Mouse (Mus musculus) forebrain, embryonic 14.5 days (tissue): ENCODE results near the gene Hist1h2bl. TPM values are rescaled to one million over a fixed set of nuclear protein-coding genes. Genes with fewer than 3 reads are reported as not detected.
"Not testable (repeated sequence)": the region's sequence is repeated elsewhere in the genome, so short reads cannot be mapped to it uniquely, and the experiment has no call there.

ENCODE experiments used
- ATAC-seq: fragments of 200-750 bp; cut with Nextera tagmentation; 2 replicates; pipeline ENCODE4 v1.8.0; 2017; ENCODE audit warnings: mild to moderate bottlenecking, moderate library complexity
- DNase-seq: peaks from one replicate; pipeline ENCODE4 v3.0.0-alpha.2; 2015; ENCODE audit warnings: low spot score
- H3K27ac ChIP-seq: fragments of 300-500 bp; sonication (generic); 2 replicates; pipeline ENCODE4 v1.5.1; 2014; ENCODE audit warnings: low read depth, mild to moderate bottlenecking, control low read depth, low read length, moderate library complexity
- H3K27me3 ChIP-seq: fragments of 300-500 bp; sonication (generic); replicated peaks from 2 replicates; pipeline ENCODE4 v1.6.1; 2014; ENCODE audit warnings: low read length, control low read depth, mixed read lengths; ENCODE audit not compliant: control insufficient read depth, insufficient read depth
- H3K36me3 ChIP-seq: fragments of 300-500 bp; sonication (generic); 2 replicates; pipeline ENCODE4 v1.6.1; 2014; ENCODE audit warnings: low read length, control low read depth; ENCODE audit not compliant: control insufficient read depth, insufficient read depth
- H3K4me1 ChIP-seq: fragments of 300-500 bp; sonication (generic); 2 replicates; pipeline ENCODE4 v1.6.1; 2014; ENCODE audit warnings: antibody characterized with exemption, low read length, control low read depth; ENCODE audit not compliant: control insufficient read depth, insufficient read depth
- H3K4me2 ChIP-seq: fragments of 300-500 bp; sonication (generic); 2 replicates; pipeline ENCODE4 v1.6.1; 2014; ENCODE audit warnings: mild to moderate bottlenecking, control low read depth, low read length
- H3K4me3 ChIP-seq: fragments of 300-500 bp; sonication (generic); 2 replicates; pipeline ENCODE4 v1.5.1; 2014; ENCODE audit warnings: low read depth, low read length, control low read depth
- H3K9ac ChIP-seq: fragments of 300-500 bp; sonication (generic); 2 replicates; pipeline ENCODE4 v1.6.1; 2014; ENCODE audit warnings: mild to moderate bottlenecking, low read length, control low read depth, moderate library complexity
- H3K9me3 ChIP-seq: fragments of 300-500 bp; sonication (generic); replicated peaks from 2 replicates; pipeline ENCODE4 v1.6.1; 2016; ENCODE audit warnings: low read length, control low read depth, mixed read lengths; ENCODE audit not compliant: control insufficient read depth
- WGBS: fragments of 180-500 bp; shearing (Covaris S2); extraction: QIAGEN DNeasy Blood & Tissue Kit; methylation state at CpG from one replicate; pipeline ENCODE4 v1.1.7; 2014; 5-methylcytosine and 5-hydroxymethylcytosine counted together
- polyA plus RNA-seq: library from polyadenylated mRNA; unstranded; fragments of >200 nt; fragmentation: Nextera tagmentation; extraction: Ambion mirVana; gene quantifications from 2 replicates; pipeline ENCODE4 v1.2.1, GENCODE M21; 2014

Hist1h2bl gene
- polyA plus RNA-seq, 1 experiment from 2014 or later: 3.7 TPM

DNA sequence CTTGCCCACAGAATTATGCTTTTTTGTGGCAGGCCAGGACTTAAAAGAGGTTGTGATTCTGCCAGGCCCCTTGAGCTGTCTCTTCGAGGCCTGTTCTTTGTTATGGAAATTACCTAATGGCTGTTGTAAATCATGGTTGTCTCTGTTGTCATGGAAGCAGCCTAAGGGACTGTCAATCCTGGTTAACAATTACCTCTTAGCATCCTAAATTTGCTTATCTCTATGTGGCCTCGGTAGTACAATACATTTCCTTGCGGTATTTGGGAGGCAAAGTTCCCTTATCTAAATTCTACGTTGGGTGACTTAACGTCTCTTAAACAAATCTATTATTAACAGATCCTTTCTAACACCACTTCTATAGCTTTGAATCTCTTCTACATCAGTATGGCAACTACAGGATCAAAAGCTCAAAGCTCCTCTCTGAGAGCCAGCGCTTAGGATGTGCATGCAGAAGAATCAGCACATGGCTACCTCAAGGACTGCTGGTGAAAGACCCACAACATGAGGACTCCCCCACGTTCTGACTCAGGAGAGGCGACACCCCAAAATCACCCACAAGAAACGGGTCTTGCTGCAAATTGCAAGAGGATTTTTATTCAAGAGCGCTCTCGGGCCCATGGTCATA lies 12.1 kb upstream of the Hist1h2bl start:
- ATAC-seq (peak; percentile 75), DNase-seq (peak; percentile 66)
- no peak overlapping the region for H3K4me2 ChIP-seq
- H3K4me3 ChIP-seq: no peak overlapping the region
- H3K36me3 ChIP-seq: no peaks in the 10 kb centered on the region
- WGBS: 28% methylated on average over 11 of the region's 11 CpGs
- H3K4me1 ChIP-seq: peaks cover 7% of the 10 kb centered on the region; the same call in 1 of the 2 replicates
- H3K27me3 ChIP-seq: no peaks in the 10 kb centered on the region
- H3K27ac ChIP-seq: peak overlapping the region; percentile 27; the same call in 1 of the 2 replicates
- H3K9ac ChIP-seq: no peak overlapping the region
- H3K9me3 ChIP-seq: no peaks in the 10 kb centered on the region

DNA sequence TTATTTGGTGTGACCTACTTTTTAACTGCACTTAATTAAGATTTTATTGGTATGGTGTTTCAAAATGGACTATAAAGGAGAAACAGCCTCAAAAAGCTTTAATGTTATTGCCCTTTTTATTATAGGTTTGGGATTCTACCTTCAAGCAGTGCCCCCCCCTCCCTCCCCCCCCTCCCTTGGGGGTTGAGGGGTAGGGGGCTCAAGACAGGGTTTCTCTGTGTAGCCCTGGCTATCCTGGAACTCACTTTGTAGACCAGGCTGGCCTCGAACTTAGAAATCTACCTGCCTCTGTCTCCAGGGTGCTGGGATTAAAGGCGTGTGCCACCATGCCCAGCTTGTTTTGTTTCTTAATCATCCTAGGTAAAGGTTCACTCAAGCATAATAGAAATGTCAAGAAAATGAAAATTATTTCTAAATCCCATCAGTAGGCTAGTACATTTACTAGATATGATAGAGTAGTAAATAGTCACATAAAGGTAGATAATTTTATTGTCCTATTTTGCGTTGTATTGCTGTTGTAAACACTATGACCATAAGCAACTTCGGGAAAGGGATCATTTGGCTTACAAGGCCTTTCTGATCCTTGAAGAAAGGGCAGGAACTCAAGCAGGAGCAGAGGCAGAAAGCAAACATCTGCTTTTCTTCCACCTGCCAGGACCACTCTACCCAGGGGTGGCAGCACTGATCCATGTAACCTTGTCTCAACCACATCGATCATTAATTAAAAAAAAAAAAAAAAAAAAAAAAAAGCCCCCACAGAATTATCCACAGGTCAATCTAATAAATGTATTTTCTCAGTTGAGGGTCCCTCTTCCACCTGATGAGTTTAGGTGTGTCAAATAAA lies 7.3 kb upstream of the Hist1h2bl start:
- H3K27ac ChIP-seq: peak overlapping the region; percentile 88; the same call in 1 of the 2 replicates
- H3K27me3 ChIP-seq: no peaks in the 10 kb centered on the region
- peak overlapping the region; percentile 56 for H3K4me2 ChIP-seq
- H3K4me1 ChIP-seq: peaks cover 27% of the 10 kb centered on the region
- H3K4me3 ChIP-seq: no peak overlapping the region
- no peaks in the 10 kb centered on the region for H3K9me3 ChIP-seq
- H3K9ac ChIP-seq: peak overlapping the region; percentile 66
- ATAC-seq (no peak), DNase-seq (no peak)
- no peaks in the 10 kb centered on the region for H3K36me3 ChIP-seq
- WGBS: 20% methylated on average over 5 of the region's 5 CpGs

DNA sequence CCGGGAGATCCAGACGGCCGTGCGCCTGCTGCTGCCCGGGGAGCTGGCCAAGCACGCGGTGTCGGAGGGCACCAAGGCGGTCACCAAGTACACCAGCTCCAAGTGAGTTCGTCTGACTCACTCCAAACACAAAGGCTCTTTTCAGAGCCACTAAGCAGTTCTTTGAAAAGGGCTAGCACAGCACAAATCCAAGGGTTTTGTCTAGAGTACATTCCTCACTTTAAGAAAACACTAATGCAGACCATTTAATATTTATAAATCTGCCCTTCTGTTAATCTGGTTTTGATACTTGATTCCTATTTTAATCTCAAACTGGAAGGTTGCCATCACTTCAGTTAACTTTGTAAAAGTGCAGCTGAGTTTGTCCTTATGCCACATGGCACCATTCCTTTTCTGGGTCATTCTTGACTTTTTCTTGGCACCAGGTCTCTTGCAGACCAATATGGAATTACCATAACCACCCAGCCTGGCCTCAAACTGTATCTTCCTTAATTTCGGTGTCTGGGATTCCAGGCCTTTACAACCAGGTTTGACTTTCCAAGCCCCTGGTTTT lies 6.5 kb upstream of the Hist1h2bl start:
- under 1% methylated on average over 11 of the region's 11 CpGs for WGBS
- no peaks in the 10 kb centered on the region for H3K9me3 ChIP-seq
- peak overlapping the region; percentile 88 for H3K27ac ChIP-seq
- peaks cover 22% of the 10 kb centered on the region for H3K4me1 ChIP-seq
- H3K4me2 ChIP-seq: peak overlapping the region; percentile 56
- ATAC-seq: peak; percentile 25
- H3K36me3 ChIP-seq: no peaks in the 10 kb centered on the region
- peak overlapping the region; percentile 28 for H3K4me3 ChIP-seq
- DNase-seq: peak; percentile 59
- H3K9ac ChIP-seq: peak overlapping the region; percentile 66
- H3K27me3 ChIP-seq: no peaks in the 10 kb centered on the region

DNA sequence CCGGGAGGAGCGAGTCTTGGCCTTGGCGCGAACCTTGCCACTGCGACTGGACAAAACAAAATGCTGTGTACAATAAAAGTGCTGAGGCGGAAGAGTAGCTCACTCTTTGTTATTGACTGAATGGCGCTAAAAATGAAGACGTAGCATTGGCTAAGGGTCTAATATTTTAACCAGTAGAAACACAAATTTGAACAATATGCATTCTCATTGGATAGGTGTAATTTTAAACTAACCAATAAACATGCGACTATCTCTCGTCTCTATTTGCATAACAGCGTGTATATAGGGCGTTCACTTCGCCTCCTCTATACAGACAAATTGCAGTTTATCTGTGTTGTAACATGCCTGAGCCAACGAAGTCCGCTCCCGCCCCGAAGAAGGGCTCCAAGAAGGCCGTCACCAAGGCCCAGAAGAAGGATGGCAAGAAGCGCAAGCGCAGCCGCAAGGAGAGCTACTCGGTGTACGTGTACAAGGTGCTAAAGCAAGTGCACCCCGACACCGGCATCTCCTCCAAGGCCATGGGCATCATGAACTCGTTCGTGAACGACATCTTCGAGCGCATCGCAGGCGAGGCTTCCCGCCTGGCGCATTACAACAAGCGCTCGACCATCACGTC lies 5.9 kb upstream of the Hist1h2bl start, which contains the start of gene Hist1h2bm:
TSS of gene Hist1h2bm (plus strand) at position 288 of the 616 bp plus-strand sequence.
- ATAC-seq (peak; percentile 96), DNase-seq (peak; percentile 99)
- Histone ChIP-seq H3K4me1 (peaks cover 22% of the 10 kb centered on the region), H3K4me2 (peak within 1 kb of the TSS; percentile 56), H3K27ac (peak within 1 kb of the TSS; percentile 88), H3K9ac (peak within 1 kb of the TSS; percentile 66), H3K4me3 (peak within 1 kb of the TSS; percentile 32)
- H3K9me3 ChIP-seq, H3K36me3 ChIP-seq, H3K27me3 ChIP-seq: not testable (repeated sequence)
- WGBS: under 1% methylated on average over 35 of the region's 37 CpGs

DNA sequence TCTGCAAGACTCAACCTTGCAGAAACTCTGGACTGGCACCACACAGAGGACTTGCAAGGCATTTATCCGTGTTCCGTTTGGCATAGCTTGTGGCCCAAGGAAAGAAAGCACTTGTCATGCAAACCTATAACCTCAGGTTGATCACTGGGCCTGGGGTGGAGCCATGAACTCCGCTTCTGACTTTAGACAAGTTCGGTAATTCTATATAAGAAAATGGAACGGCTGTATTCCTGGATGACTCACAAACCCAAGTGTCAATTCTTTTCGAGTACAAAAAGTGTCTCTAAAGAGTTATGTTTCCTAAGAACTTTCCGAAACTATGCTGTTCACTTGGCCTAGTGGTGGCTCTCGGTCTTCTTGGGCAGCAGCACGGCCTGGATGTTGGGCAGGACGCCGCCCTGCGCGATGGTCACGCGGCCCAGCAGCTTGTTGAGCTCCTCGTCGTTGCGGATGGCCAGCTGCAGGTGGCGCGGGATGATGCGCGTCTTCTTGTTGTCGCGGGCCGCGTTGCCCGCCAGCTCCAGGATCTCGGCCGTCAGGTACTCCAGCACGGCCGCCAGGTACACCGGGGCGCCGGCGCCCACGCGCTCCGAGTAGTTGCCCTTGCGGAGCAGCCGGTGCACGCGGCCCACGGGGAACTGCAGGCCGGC lies 5.3 kb upstream of the Hist1h2bl start:
- peak overlapping the region; percentile 86 for H3K27ac ChIP-seq
- DNase-seq: peak; percentile 28
- H3K36me3 ChIP-seq, H3K9me3 ChIP-seq, H3K27me3 ChIP-seq: not testable (repeated sequence)
- peak; percentile 8; the same call in 1 of the 2 replicates for ATAC-seq
- WGBS: 2% methylated on average over 19 of the region's 44 CpGs
- H3K4me2 ChIP-seq: peak overlapping the region; percentile 56
- H3K4me3 ChIP-seq: peak overlapping the region; percentile 32
- peak overlapping the region; percentile 59 for H3K9ac ChIP-seq
- peaks cover 22% of the 10 kb centered on the region for H3K4me1 ChIP-seq

DNA sequence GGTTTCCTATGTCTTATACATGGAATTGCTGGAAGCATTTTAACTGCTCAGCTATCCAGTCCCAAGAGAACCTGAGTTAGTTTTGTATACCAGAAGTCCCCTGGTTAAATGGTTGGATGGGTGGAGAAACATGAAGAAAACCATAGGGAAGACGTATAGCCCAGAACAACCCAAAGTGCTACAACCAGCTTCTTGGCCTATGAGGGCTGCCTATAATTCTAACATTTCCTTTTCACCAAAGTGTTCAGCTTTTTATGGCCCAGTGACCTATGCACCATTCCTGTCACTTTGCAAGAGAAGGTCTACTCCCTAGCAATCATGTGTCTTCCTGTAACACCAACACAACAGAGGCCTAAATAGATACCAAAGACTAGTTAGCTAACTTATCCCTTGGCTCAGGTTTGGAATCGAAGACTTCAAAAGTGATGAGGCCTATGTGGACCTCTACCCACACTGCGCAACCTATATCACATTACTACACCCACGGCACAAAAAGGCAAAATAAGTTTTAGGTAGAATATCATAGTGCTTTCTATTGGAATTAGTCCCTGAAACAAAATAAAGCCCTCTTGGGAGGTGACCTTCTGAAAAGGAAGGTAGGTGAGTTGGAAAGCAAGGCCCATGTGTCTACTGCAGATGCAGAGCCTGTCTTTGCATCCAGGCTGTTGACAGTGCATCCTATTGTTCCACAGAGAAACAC lies 2.6 kb upstream of the Hist1h2bl start:
- DNase-seq (no peak), ATAC-seq (no peak)
- Histone ChIP-seq H3K9me3 (no peaks in the 10 kb centered on the region), H3K4me2 (peak overlapping the region; percentile 64), H3K4me3 (peak overlapping the region; percentile 40), H3K36me3 (no peaks in the 10 kb centered on the region), H3K9ac (peak overlapping the region; percentile 66), H3K27me3 (no peaks in the 10 kb centered on the region), H3K27ac (peak overlapping the region; percentile 65), H3K4me1 (peaks cover 30% of the 10 kb centered on the region)
- WGBS: 51% methylated on average over 4 of the region's 4 CpGs

DNA sequence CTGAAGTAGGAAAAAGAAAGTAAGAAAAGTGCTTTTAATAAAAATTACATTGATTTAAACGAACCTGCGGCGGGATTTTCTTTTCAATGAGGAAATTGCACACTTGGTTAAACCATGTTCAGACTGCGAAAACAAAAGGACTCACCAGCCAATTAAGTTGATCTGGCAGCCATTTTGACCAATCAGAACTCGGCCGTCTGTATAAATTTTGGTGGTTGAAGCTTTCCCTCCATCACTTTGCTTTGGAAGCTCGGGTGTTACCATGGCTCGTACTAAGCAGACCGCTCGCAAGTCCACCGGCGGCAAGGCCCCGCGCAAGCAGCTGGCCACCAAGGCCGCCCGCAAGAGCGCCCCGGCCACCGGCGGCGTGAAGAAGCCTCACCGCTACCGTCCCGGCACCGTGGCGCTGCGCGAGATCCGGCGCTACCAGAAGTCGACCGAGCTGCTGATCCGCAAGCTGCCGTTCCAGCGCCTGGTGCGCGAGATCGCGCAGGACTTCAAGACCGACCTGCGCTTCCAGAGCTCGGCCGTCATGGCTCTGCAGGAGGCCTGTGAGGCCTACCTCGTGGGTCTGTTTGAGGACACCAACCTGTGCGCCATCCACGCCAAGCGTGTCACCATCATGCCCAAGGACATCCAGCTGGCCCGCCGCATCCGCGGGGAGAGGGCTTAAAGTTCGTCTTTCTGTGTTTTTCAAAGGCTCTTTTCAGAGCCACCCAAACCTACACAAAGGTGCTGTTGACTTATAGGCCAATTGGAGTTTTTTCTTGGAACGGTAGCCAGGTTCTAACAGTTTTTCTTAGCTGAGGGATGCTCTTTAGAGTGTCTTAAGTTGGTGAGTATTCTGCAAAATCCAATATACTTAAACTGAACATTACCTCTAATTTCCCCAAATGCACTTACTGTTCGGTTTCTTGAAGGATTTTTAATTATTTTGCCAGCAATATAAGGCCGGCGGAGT lies 1.7 kb upstream of the Hist1h2bl start, which contains the start of gene Hist1h3h:
TSS of gene Hist1h3h (plus strand) at position 263 of the 961 bp plus-strand sequence.
- H3K4me1 ChIP-seq: peaks cover 29% of the 10 kb centered on the region
- H3K4me3 ChIP-seq: peak within 1 kb of the TSS; percentile 40
- DNase-seq: peak; percentile 98
- H3K27ac ChIP-seq: peak within 1 kb of the TSS; percentile 94
- H3K36me3 ChIP-seq, H3K27me3 ChIP-seq, H3K9me3 ChIP-seq: not testable (repeated sequence)
- under 1% methylated on average over 25 of the region's 56 CpGs for WGBS
- peak within 1 kb of the TSS; percentile 84 for H3K4me2 ChIP-seq
- ATAC-seq: peak; percentile 54
- peak within 1 kb of the TSS; percentile 80 for H3K9ac ChIP-seq
